In genomic region chr5:75157038-75157437, GRCm38 (mm10) we compare ENCODE assay signal across 9 mouse cellular contexts. TPM values are rescaled to one million over a fixed set of nuclear protein-coding genes. Genes with fewer than 3 reads are reported as not detected.
A peak's percentile ranks its signal among the peaks of the same experiment; 100 is the strongest.
DNase-seq lines count a peak whose midpoint lies in the region; ATAC-seq and TF ChIP-seq lines count a peak whose summit lies in the region.
"Had no signal": no experiment of that assay in that cellular context is flagged by ENCODE, and none has a peak within 500 bp of the region (broad histone marks: within the 10 kb centered on the region; RNA-seq: fewer than 3 reads in every experiment).

No protein-coding gene starts in this region.

- H3K4me2 ChIP-seq in forebrain, embryonic 13.5 days: peak overlapping the region; percentile 76
- peak overlapping the region; percentile 81 for H3K4me2 ChIP-seq in hindbrain, postnatal 0 days (ENCODE audit: low read depth, low read length)
- peak overlapping the region; percentile 83 for H3K4me2 ChIP-seq in limb, embryonic 13.5 days (replicated peaks)
- peak overlapping the region; percentile 74 for H3K4me2 ChIP-seq in midbrain, embryonic 14.5 days (ENCODE audit: low read length)

- TF ChIP-seq CTCF in thymus, adult 2 months (IDR thresholded peaks at IDR 0.05; ENCODE audit: borderline replicate concordance, control insufficient read depth, extremely low read depth, insufficient read depth, low read length, poor library complexity): no peak
- peak; percentile 90 for TF ChIP-seq CTCF in hindbrain, postnatal 0 days (IDR thresholded peaks at IDR 0.05; ENCODE audit: low read depth)

- no peak overlapping the region for H3K4me3 ChIP-seq in thymus, adult 2 months (ENCODE audit: control insufficient read depth, insufficient read depth, low read length)
- H3K4me3 ChIP-seq in forebrain, embryonic 13.5 days: peak overlapping the region; percentile 40
- H3K4me3 ChIP-seq in hindbrain, postnatal 0 days (ENCODE audit: low read length): peak overlapping the region; percentile 49
- peak overlapping the region; percentile 86 for H3K4me3 ChIP-seq in limb, embryonic 13.5 days
- peak overlapping the region; percentile 37 for H3K4me3 ChIP-seq in midbrain, embryonic 14.5 days (replicated peaks; ENCODE audit: low read depth, low read length)

- 0 out of 2 replicates have a peak, but pooled peaks cover 4% of the 10 kb centered on the region for H3K4me1 ChIP-seq in thymus, adult 2 months (replicated peaks; ENCODE audit: control insufficient read depth, insufficient read depth, low read length)
- H3K4me1 ChIP-seq in forebrain, embryonic 13.5 days: peaks cover 37% of the 10 kb centered on the region
- peaks cover 2% of the 10 kb centered on the region; the same call in 1 of the 2 replicates for H3K4me1 ChIP-seq in hindbrain, postnatal 0 days (ENCODE audit: insufficient read depth, low read length)
- H3K4me1 ChIP-seq in limb, embryonic 13.5 days: peaks cover 43% of the 10 kb centered on the region
- peaks cover 8% of the 10 kb centered on the region; the same call in 1 of the 2 replicates for H3K4me1 ChIP-seq in midbrain, embryonic 14.5 days (ENCODE audit: control insufficient read depth, insufficient read depth, low read length)

- under 1% methylated on average over 3 of the region's 3 CpGs for WGBS in thymus, adult 2 months
- 0% methylated on average over 3 of the region's 3 CpGs for WGBS in forebrain, embryonic 13.5 days
- WGBS in hindbrain, postnatal 0 days: 1% methylated on average over 3 of the region's 3 CpGs
- 0% methylated on average over 3 of the region's 3 CpGs for WGBS in limb, embryonic 13.5 days
- WGBS in midbrain, embryonic 14.5 days: 0% methylated on average over 3 of the region's 3 CpGs

- H3K9me3 ChIP-seq in forebrain, embryonic 13.5 days (replicated peaks): no peaks in the 10 kb centered on the region
- H3K9me3 ChIP-seq in hindbrain, postnatal 0 days (ENCODE audit: low read length): no peaks in the 10 kb centered on the region
- H3K9me3 ChIP-seq in limb, embryonic 13.5 days: no peaks in the 10 kb centered on the region
- no peaks in the 10 kb centered on the region for H3K9me3 ChIP-seq in midbrain, embryonic 14.5 days (ENCODE audit: control insufficient read depth, low read length)

- no peak for TF ChIP-seq POLR2A in thymus, adult 2 months (IDR thresholded peaks at IDR 0.05; ENCODE audit: control insufficient read depth, extremely low read depth, insufficient read depth, low read length, poor library complexity)

- 0 out of 2 replicates have a peak overlapping the region, but pooled peaks have one; percentile 50 for H3K9ac ChIP-seq in forebrain, embryonic 13.5 days
- peak overlapping the region; percentile 51; the same call in 1 of the 2 replicates for H3K9ac ChIP-seq in hindbrain, postnatal 0 days (replicated peaks; ENCODE audit: low read length)
- peak overlapping the region; percentile 95 for H3K9ac ChIP-seq in limb, embryonic 13.5 days
- no peak overlapping the region for H3K9ac ChIP-seq in midbrain, embryonic 14.5 days (replicated peaks; ENCODE audit: low read length)

- DNase-seq in thymus, adult 2 months: peak; percentile 49
- DNase-seq in thymus, adult 18-20 months: no peak
- DNase-seq in c-Kit-positive CD71-positive TER-119-positive erythroid progenitor cells, embryonic 14.5 days (ENCODE audit: low spot score): peak; percentile 53
- peak; percentile 91 for DNase-seq in hindbrain, postnatal 0 days (ENCODE audit: low spot score)
- DNase-seq in midbrain, embryonic 14.5 days: peak; percentile 90
- peak; percentile 45 for DNase-seq in thymus, postnatal 25 days

- no peak overlapping the region for H3K27ac ChIP-seq in thymus, adult 2 months (ENCODE audit: control insufficient read depth, insufficient read depth, low read length)
- no peak overlapping the region for H3K27ac ChIP-seq in forebrain, embryonic 13.5 days
- peak overlapping the region; percentile 46; the same call in 1 of the 2 replicates for H3K27ac ChIP-seq in hindbrain, postnatal 0 days
- H3K27ac ChIP-seq in limb, embryonic 13.5 days: peak overlapping the region; percentile 100
- H3K27ac ChIP-seq in midbrain, embryonic 14.5 days (replicated peaks; ENCODE audit: low read depth, low read length): no peak overlapping the region

- no peak; the same call in 1 of the 2 replicates for ATAC-seq in forebrain, embryonic 13.5 days
- ATAC-seq in hindbrain, postnatal 0 days: 0 out of 2 replicates have a peak, but pooled peaks have one; percentile 35
- no peak for ATAC-seq in limb, embryonic 13.5 days (ENCODE audit: low FRiP score, low read depth)
- no peak for ATAC-seq in midbrain, embryonic 14.5 days (ENCODE audit: low FRiP score, low TSS enrichment)

- no peaks in the 10 kb centered on the region for H3K36me3 ChIP-seq in thymus, adult 2 months (ENCODE audit: control insufficient read depth, insufficient read depth, low read length)
- H3K36me3 ChIP-seq in forebrain, embryonic 13.5 days (ENCODE audit: poor library complexity, severe bottlenecking): no peaks in the 10 kb centered on the region
- H3K36me3 ChIP-seq in hindbrain, postnatal 0 days (ENCODE audit: insufficient read depth, low read length): no peaks in the 10 kb centered on the region
- H3K36me3 ChIP-seq in limb, embryonic 13.5 days: peaks cover 43% of the 10 kb centered on the region
- H3K36me3 ChIP-seq in midbrain, embryonic 14.5 days (ENCODE audit: control insufficient read depth, insufficient read depth, low read length): no peaks in the 10 kb centered on the region

- peaks cover 8% of the 10 kb centered on the region for H3K27me3 ChIP-seq in thymus, adult 2 months (ENCODE audit: control insufficient read depth, insufficient read depth, low read length)
- H3K27me3 ChIP-seq in forebrain, embryonic 13.5 days: peaks cover 63% of the 10 kb centered on the region
- H3K27me3 ChIP-seq in hindbrain, postnatal 0 days (ENCODE audit: insufficient read depth, low read length): peaks cover 17% of the 10 kb centered on the region
- no peaks in the 10 kb centered on the region for H3K27me3 ChIP-seq in limb, embryonic 13.5 days
- peaks cover 46% of the 10 kb centered on the region for H3K27me3 ChIP-seq in midbrain, embryonic 14.5 days (ENCODE audit: control insufficient read depth, insufficient read depth, low read length)

RNA-seq across cellular contexts. Expression of gene Pdgfra, which starts 4.9 kb away (rescaled TPM):
- 1.8 and 3.4 TPM in 2 replicates for polyA plus RNA-seq in thymus, adult 2 months (2012; rRNA removed)
- 4.1 and 4.9 TPM in 2 replicates for polyA plus RNA-seq in forebrain, embryonic 13.5 days (2015; fragmentation: Nextera tagmentation; extraction: Ambion mirVana)
- total RNA-seq in hindbrain, postnatal 0 days (2014; rRNA removed): 60.2 and 63.0 TPM in 2 replicates
- 21.9 and 25.7 TPM in 2 replicates for polyA plus RNA-seq in hindbrain, postnatal 0 days (2015; fragmentation: Nextera tagmentation; extraction: Ambion mirVana)
- 120 and 137 TPM in 2 replicates for polyA plus RNA-seq in limb, embryonic 13.5 days (2015; fragmentation: Nextera tagmentation; extraction: Ambion mirVana)
- polyA plus RNA-seq in midbrain, embryonic 14.5 days (2014; fragmentation: Nextera tagmentation; extraction: Ambion mirVana): 3.6 and 9.4 TPM in 2 replicates
- total RNA-seq: hematopoietic stem cell, adult 5-6 weeks had no signal

Comparison
In these comparisons a context has a peak if more than half of its experiments do, and no peak if none do; other contexts are left out.
1. DNase-seq: peak in thymus, adult 2 months (single experiment), c-Kit-positive CD71-positive TER-119-positive erythroid progenitor cells, embryonic 14.5 days (single experiment), hindbrain, postnatal 0 days (single experiment), midbrain, embryonic 14.5 days (single experiment) and thymus, postnatal 25 days (single experiment); none in thymus, adult 18-20 months (0 of 2).
2. H3K27ac ChIP-seq: peak in hindbrain, postnatal 0 days (single experiment) and limb, embryonic 13.5 days (single experiment); none in thymus, adult 2 months (single experiment), forebrain, embryonic 13.5 days (single experiment) and midbrain, embryonic 14.5 days (single experiment).
3. Peak in every context shown above with its lines, with median percentiles within 50 percentile points of each other: H3K4me2 ChIP-seq.